Mouse (Mus musculus) midbrain, embryonic 14.5 days (tissue): ENCODE results near the gene Nuak1. TPM values are rescaled to one million over a fixed set of nuclear protein-coding genes. Genes with fewer than 3 reads are reported as not detected.

Source experiments
- ATAC-seq: fragments of 200-750 bp; cut with Nextera tagmentation; 2 replicates; pipeline ENCODE4 v1.8.0; 2017; ENCODE audit warnings: moderate number of reproducible peaks, moderate library complexity; ENCODE audit not compliant: low FRiP score, low TSS enrichment
- DNase-seq: peaks from one replicate; pipeline ENCODE4 v3.0.0-alpha.2; 2015
- H3K27ac ChIP-seq: fragments of 300-500 bp; sonication (generic); replicated peaks from 2 replicates; pipeline ENCODE4 v1.5.1; 2014; ENCODE audit warnings: mild to moderate bottlenecking, low read depth, low read length, moderate library complexity
- H3K27me3 ChIP-seq: fragments of 300-500 bp; sonication (generic); 2 replicates; pipeline ENCODE4 v1.6.1; 2014; ENCODE audit warnings: low read length, control low read depth, mixed read lengths; ENCODE audit not compliant: control insufficient read depth, insufficient read depth
- H3K36me3 ChIP-seq: fragments of 300-500 bp; sonication (generic); 2 replicates; pipeline ENCODE4 v1.6.1; 2014; ENCODE audit warnings: low read length, control low read depth; ENCODE audit not compliant: control insufficient read depth, insufficient read depth
- H3K4me1 ChIP-seq: fragments of 300-500 bp; sonication (generic); 2 replicates; pipeline ENCODE4 v1.6.1; 2014; ENCODE audit warnings: mild to moderate bottlenecking, antibody characterized with exemption, low read length, control low read depth; ENCODE audit not compliant: control insufficient read depth, insufficient read depth
- H3K4me2 ChIP-seq: fragments of 300-500 bp; sonication (generic); 2 replicates; pipeline ENCODE4 v1.6.1; 2014; ENCODE audit warnings: mild to moderate bottlenecking, low read length, moderate library complexity
- H3K4me3 ChIP-seq: fragments of 300-500 bp; sonication (generic); replicated peaks from 2 replicates; pipeline ENCODE4 v1.5.1; 2014; ENCODE audit warnings: low read depth, low read length
- H3K9ac ChIP-seq: fragments of 300-500 bp; sonication (generic); replicated peaks from 2 replicates; pipeline ENCODE4 v1.6.1; 2014; ENCODE audit warnings: mild to moderate bottlenecking, low read length, moderate library complexity
- H3K9me3 ChIP-seq: fragments of 300-500 bp; sonication (generic); 2 replicates; pipeline ENCODE4 v1.6.1; 2016; ENCODE audit warnings: low read length, control low read depth, mixed read lengths; ENCODE audit not compliant: control insufficient read depth
- WGBS: fragments of 180-500 bp; shearing (Covaris S2); extraction: QIAGEN DNeasy Blood & Tissue Kit; methylation state at CpG from one replicate; pipeline ENCODE4 v1.1.7; 2014; 5-methylcytosine and 5-hydroxymethylcytosine counted together
- polyA plus RNA-seq: library from polyadenylated mRNA; unstranded; fragments of >200 nt; fragmentation: Nextera tagmentation; extraction: Ambion mirVana; gene quantifications from 2 replicates; pipeline ENCODE4 v1.2.1, GENCODE M21; 2014

Nuak1 gene
- polyA plus RNA-seq, 1 experiment from 2014 or later, result 5.4 TPM

DNA sequence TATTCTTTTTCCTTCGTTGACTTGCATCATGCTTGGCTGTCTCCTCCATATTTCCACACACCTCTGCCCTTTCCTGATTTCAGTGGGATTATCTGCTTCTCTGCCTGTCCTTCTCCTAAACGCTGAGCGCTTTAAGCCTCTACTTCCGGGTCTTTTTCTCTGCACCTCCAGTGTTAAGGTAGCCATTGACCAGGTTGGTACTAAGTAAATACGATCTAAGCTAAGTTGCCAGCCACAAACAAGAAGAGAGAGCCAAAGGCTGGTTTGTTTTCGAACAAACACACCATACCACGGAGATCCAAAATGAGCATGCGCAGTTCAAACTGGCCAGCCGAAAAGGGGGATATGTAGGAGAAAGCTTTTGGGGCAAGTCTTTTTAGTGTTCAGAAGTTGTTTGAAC is 17.1 kb upstream of the Nuak1 start:
- Histone ChIP-seq H3K36me3 (no peaks in the 10 kb centered on the region), H3K9ac (no peak overlapping the region), H3K4me3 (no peak overlapping the region), H3K4me2 (no peak overlapping the region), H3K9me3 (no peaks in the 10 kb centered on the region), H3K27ac (no peak overlapping the region), H3K4me1 (no peaks in the 10 kb centered on the region), H3K27me3 (no peaks in the 10 kb centered on the region)
- ATAC-seq (no peak), DNase-seq (no peak)
- 84% methylated on average over 9 of the region's 9 CpGs for WGBS

DNA sequence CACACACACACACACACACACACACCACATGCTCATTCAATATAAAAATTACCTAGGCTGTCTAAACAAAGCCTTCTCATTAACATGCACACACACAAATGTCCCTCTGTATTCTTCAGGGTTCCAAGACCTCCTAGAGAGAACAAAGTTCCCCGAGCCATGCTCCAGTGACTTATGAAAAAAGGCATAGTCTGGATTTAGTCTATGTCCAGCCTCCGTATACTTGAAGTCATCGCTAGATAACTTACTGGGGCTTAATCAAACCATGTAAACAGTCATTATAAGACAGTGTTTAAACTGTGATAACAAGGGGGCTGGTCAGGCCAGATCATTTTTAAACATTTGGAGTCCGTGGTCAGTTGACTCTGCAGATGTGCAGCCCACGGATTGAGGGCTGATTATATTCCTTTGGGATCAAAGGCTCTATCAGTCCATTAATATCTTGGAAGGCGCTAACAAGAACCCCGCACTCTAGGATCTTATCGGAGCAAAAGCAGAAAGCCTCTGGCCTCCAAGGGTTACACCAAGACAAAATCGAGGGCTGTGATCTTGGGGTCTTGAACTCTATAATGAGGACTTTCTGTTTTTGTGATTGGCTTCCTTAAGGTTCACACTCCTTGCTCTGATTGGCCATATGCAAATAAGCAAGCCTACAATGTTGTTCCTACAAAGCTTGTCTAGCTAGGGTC is 16.4 kb upstream of the Nuak1 start:
- ATAC-seq (no peak), DNase-seq (no peak)
- Histone ChIP-seq H3K27me3 (no peaks in the 10 kb centered on the region), H3K4me1 (no peaks in the 10 kb centered on the region), H3K36me3 (no peaks in the 10 kb centered on the region), H3K4me2 (no peak overlapping the region), H3K27ac (no peak overlapping the region), H3K9ac (no peak overlapping the region), H3K9me3 (no peaks in the 10 kb centered on the region), H3K4me3 (no peak overlapping the region)
- 37% methylated on average over 9 of the region's 9 CpGs for WGBS

DNA sequence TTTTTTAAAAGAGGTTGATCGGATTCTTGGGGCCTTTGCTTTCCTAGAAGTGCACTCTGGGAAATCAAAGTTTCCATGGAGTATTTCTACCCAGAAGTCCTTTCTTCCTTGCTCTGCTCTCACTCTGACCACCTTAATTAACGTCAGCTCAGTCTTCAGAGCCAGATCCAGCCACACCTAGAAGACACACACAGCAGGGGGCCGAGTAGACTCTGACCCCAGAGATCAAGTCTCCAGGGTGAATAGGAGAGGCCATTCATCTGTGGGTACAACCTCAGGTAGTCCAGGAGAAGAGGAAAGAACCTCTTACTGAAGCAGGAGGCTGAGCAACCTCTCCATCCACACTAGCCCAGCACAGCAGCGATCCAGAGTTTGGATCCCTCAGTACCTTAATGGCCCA is 11.5 kb upstream of the Nuak1 start:
- no peaks in the 10 kb centered on the region for H3K27me3 ChIP-seq
- no peaks in the 10 kb centered on the region for H3K9me3 ChIP-seq
- no peak overlapping the region for H3K27ac ChIP-seq
- H3K4me3 ChIP-seq, result no peak overlapping the region
- WGBS, result 73% methylated on average over 4 of the region's 4 CpGs
- no peaks in the 10 kb centered on the region for H3K36me3 ChIP-seq
- no peak overlapping the region for H3K9ac ChIP-seq
- peaks cover 8% of the 10 kb centered on the region; the same call in 1 of the 2 replicates for H3K4me1 ChIP-seq
- DNase-seq (no peak), ATAC-seq (no peak)
- H3K4me2 ChIP-seq, result no peak overlapping the region

DNA sequence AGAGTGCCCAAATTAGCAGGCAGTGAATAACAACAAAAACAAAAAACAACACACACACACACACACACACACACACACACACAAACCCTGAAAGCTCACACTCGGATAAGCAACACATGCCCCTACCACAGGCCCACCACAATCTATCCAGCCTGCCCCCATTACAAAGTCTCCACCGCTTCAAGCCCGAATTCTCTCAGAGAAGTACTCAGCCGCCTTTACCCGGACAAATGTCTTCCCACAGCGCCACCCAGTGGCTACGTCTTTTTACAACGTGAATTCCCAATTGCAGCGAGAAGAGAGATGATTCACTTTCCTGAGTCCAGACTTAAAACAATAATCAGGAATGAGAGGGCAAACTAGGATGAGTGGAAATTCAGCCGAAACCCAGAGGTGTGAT is 10.3 kb upstream of the Nuak1 start:
- no peaks in the 10 kb centered on the region for H3K36me3 ChIP-seq
- DNase-seq (peak; percentile 94), ATAC-seq (no peak)
- H3K27ac ChIP-seq, result no peak overlapping the region
- no peak overlapping the region for H3K4me2 ChIP-seq
- H3K9me3 ChIP-seq, result no peaks in the 10 kb centered on the region
- peaks cover 9% of the 10 kb centered on the region; the same call in 1 of the 2 replicates for H3K4me1 ChIP-seq
- no peak overlapping the region for H3K9ac ChIP-seq
- no peaks in the 10 kb centered on the region for H3K27me3 ChIP-seq
- H3K4me3 ChIP-seq, result no peak overlapping the region
- 2% methylated on average over 10 of the region's 10 CpGs for WGBS

DNA sequence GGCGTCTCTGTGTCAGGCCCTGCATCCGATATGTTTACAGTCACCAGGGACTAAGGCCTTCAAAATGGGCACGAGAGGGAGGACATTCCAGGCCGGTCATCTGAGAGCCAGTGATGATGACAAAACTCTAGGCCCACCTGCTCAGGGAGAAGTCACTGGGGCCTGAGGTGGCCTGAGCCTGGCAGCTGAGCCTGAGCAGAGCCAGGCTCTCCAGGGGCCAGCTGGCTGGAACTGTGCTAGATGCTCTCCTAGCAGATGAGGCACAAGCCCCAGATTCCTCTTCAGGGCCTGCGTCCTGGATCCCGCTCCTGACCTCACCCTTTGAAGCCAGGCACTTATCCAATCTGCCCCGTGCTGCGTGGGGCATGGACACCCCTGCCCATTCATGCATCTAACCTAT is 9.3 kb upstream of the Nuak1 start:
- H3K27ac ChIP-seq, result no peak overlapping the region
- no peaks in the 10 kb centered on the region for H3K9me3 ChIP-seq
- H3K4me2 ChIP-seq, result no peak overlapping the region
- DNase-seq, result no peak
- H3K36me3 ChIP-seq, result no peaks in the 10 kb centered on the region
- H3K9ac ChIP-seq, result no peak overlapping the region
- H3K4me3 ChIP-seq, result no peak overlapping the region
- no peak for ATAC-seq
- H3K27me3 ChIP-seq, result no peaks in the 10 kb centered on the region
- peaks cover 9% of the 10 kb centered on the region; the same call in 1 of the 2 replicates for H3K4me1 ChIP-seq
- 76% methylated on average over 8 of the region's 8 CpGs for WGBS

DNA sequence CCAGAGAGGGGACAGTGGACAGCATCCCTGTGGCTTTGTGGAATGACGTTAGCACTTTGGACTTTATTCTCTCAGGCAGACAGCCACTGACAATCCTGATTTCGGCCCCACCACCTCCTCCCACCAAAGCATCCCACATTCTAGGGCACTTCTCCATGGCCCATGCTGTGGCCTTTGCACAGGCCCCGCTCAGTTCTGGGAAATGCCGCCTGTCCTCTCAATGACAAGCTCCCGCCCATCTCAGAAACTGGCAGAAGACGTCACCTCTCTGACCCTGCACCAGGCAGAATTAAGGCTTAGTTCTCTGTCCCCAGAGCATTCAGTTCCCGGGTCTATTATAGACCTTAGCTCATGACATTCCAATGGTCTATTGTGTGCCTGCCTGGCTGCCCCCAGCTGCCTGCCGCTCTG is 7.0 kb upstream of the Nuak1 start:
- DNase-seq (peak; percentile 62), ATAC-seq (0 out of 2 replicates have a peak, but pooled peaks have one; percentile 42)
- Histone ChIP-seq H3K4me1 (peaks cover 14% of the 10 kb centered on the region), H3K4me3 (no peak overlapping the region), H3K36me3 (no peaks in the 10 kb centered on the region), H3K9ac (no peak overlapping the region), H3K4me2 (no peak overlapping the region), H3K9me3 (no peaks in the 10 kb centered on the region), H3K27me3 (no peaks in the 10 kb centered on the region), H3K27ac (no peak overlapping the region)
- WGBS, result 2% methylated on average over 8 of the region's 8 CpGs

DNA sequence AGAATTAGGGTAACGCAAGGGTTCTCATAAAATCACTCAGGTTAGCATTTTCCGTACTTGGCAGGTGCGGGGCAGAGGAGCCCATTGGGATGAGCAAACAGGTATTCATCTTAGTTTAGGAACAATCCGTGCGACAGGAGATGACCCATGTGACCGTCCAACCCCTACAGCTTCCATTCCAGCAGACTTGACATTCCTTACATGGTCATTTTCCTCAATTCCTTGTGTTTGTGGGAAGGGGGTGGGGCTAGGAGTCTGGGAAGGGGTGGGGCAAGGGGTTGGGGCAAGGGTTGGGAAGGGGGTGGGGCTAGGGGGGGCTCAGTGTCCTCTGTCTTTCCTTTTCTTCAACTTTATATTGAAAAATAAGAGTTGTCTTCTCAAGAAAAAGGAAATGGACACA is 6.3 kb upstream of the Nuak1 start:
- peaks cover 21% of the 10 kb centered on the region for H3K4me1 ChIP-seq
- H3K9ac ChIP-seq, result no peak overlapping the region
- H3K9me3 ChIP-seq, result no peaks in the 10 kb centered on the region
- WGBS, result 69% methylated on average over 6 of the region's 6 CpGs
- no peak overlapping the region for H3K27ac ChIP-seq
- ATAC-seq, result no peak
- no peak for DNase-seq
- H3K4me2 ChIP-seq, result no peak overlapping the region
- no peaks in the 10 kb centered on the region for H3K36me3 ChIP-seq
- H3K4me3 ChIP-seq, result no peak overlapping the region
- no peaks in the 10 kb centered on the region for H3K27me3 ChIP-seq

DNA sequence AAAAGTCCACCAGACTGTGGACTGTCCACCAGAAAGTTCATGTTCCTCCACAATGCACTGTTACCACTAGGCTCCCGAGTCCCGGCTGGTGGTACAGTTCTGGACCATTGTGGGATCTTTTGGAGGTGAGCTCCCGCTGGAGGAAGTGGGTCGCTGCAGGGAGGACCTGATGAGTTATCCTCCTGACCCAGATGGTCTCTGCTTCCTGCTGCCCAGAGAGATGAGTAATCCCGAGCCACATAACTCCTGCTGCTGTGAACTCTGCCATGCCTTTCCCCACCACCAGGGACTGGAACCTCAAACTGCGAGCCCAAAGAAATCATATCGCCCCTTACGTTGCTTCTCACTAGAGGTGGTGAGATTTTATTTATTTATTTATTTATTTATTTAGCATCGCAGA is 4.0 kb upstream of the Nuak1 start:
- Histone ChIP-seq H3K4me1 (peaks cover 29% of the 10 kb centered on the region), H3K4me3 (no peak overlapping the region), H3K4me2 (no peak overlapping the region), H3K27ac (no peak overlapping the region), H3K9me3 (no peaks in the 10 kb centered on the region), H3K9ac (no peak overlapping the region), H3K27me3 (no peaks in the 10 kb centered on the region), H3K36me3 (no peaks in the 10 kb centered on the region)
- DNase-seq, result no peak
- no peak for ATAC-seq
- 77% methylated on average over 9 of the region's 9 CpGs for WGBS

DNA sequence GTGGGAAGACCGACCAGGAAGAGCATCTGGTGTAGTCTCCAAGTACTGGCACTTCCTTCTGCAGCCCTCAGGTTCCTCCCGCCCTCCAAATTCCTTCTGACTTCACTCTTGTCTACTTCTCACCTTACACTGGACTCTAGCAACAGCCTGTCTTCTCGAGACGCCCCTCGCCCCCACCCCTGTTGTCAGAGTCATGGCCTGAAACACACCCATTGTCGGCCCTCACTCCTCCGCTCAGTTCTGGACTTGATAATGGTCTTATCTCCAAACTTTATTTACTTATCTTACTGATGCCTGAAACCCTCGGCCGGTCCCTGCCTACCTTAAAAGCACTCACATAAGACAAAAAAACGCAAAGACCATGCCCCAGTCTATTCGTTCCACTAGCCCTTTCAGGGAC is 1.4 kb upstream of the Nuak1 start:
- 9% methylated on average over 11 of the region's 11 CpGs for WGBS
- Histone ChIP-seq H3K36me3 (no peaks in the 10 kb centered on the region), H3K4me3 (peak overlapping the region; percentile 82), H3K27ac (peak overlapping the region; percentile 99), H3K4me1 (peaks cover 31% of the 10 kb centered on the region), H3K9me3 (no peaks in the 10 kb centered on the region), H3K9ac (peak overlapping the region; percentile 100), H3K27me3 (no peaks in the 10 kb centered on the region), H3K4me2 (peak overlapping the region; percentile 96)
- ATAC-seq (no peak), DNase-seq (peak; percentile 26)
